In the genomic region with DNA sequence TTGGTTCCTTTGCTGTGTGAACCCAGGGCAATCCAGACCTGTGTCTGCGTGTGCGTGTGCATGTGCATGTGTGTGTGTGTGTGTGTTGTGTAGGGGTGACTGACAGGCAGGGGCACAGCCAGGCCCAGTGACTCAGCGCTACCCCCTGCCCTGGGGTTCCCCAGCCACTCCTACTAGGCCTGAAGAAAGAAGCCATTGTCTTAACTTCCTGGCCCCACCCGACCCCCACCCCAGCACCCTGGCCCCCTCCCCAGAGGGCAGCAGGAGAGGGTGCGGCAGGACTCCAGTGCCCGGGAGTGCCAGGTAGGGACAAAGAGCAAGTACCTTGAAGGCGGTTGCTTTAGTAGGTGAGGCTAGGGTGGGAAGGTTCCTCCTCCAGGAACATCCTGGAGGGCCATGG, we compare ENCODE assay signal across 17 mouse cellular contexts. TPM values are rescaled to one million over a fixed set of nuclear protein-coding genes. Genes with fewer than 3 reads are reported as not detected.
A peak's percentile ranks its signal among the peaks of the same experiment; 100 is the strongest.
DNase-seq lines count a peak whose midpoint lies in the region; ATAC-seq lines count a peak whose summit lies in the region.
"Had no signal": no experiment of that assay in that cellular context is flagged by ENCODE, and none has a peak within 500 bp of the region (broad histone marks: within the 10 kb centered on the region; RNA-seq: fewer than 3 reads in every experiment).

No protein-coding gene starts in this region.

- no peak overlapping the region for H3K4me3 ChIP-seq in liver, embryonic 12.5 days
- H3K4me3 ChIP-seq in liver, embryonic 11.5 days (ENCODE audit: low read depth, low read length) = no peak overlapping the region
- H3K4me3 ChIP-seq in intestine, embryonic 14.5 days (ENCODE audit: low read depth, low read length) = no peak overlapping the region
- H3K4me3 ChIP-seq in stomach, embryonic 14.5 days (ENCODE audit: low read depth, low read length) = no peak overlapping the region; the same call in 1 of the 2 replicates
- H3K4me3 ChIP-seq: hindbrain, embryonic 12.5 days; midbrain, embryonic 15.5 days; neural tube, embryonic 12.5 days had no signal

- peaks cover 100% of the 10 kb centered on the region for H3K36me3 ChIP-seq in liver, embryonic 12.5 days
- peaks cover 72% of the 10 kb centered on the region for H3K36me3 ChIP-seq in liver, embryonic 11.5 days (ENCODE audit: control insufficient read depth, insufficient read depth, low read length)
- H3K36me3 ChIP-seq in intestine, embryonic 14.5 days (ENCODE audit: control insufficient read depth, insufficient read depth, low read length) = peaks cover 65% of the 10 kb centered on the region
- peaks cover 70% of the 10 kb centered on the region for H3K36me3 ChIP-seq in stomach, embryonic 14.5 days (ENCODE audit: control insufficient read depth, insufficient read depth, low read length)

- H3K27ac ChIP-seq in liver, embryonic 12.5 days = peak overlapping the region; percentile 46; the same call in 1 of the 2 replicates
- no peak overlapping the region; the same call in 1 of the 2 replicates for H3K27ac ChIP-seq in liver, embryonic 11.5 days (ENCODE audit: low read depth, low read length)
- peak overlapping the region; percentile 61; the same call in 1 of the 2 replicates for H3K27ac ChIP-seq in intestine, embryonic 14.5 days (ENCODE audit: low read depth)
- H3K27ac ChIP-seq in stomach, embryonic 14.5 days (ENCODE audit: low read length) = peak overlapping the region; percentile 63
- H3K27ac ChIP-seq: hindbrain, embryonic 12.5 days; midbrain, embryonic 15.5 days; neural tube, embryonic 12.5 days had no signal

- H3K4me2 ChIP-seq in liver, embryonic 12.5 days = peak overlapping the region; percentile 23; the same call in 1 of the 2 replicates
- H3K4me2 ChIP-seq in liver, embryonic 11.5 days = no peak overlapping the region
- 0 out of 2 replicates have a peak overlapping the region, but pooled peaks have one; percentile 3 for H3K4me2 ChIP-seq in intestine, embryonic 14.5 days (ENCODE audit: low read length)
- peak overlapping the region; percentile 6; the same call in 1 of the 2 replicates for H3K4me2 ChIP-seq in stomach, embryonic 14.5 days (replicated peaks; ENCODE audit: low read depth, low read length)
- H3K4me2 ChIP-seq: hindbrain, embryonic 12.5 days; midbrain, embryonic 15.5 days; neural tube, embryonic 12.5 days had no signal

- H3K9me3 ChIP-seq in liver, embryonic 12.5 days (replicated peaks) = no peaks in the 10 kb centered on the region
- H3K9me3 ChIP-seq in liver, embryonic 11.5 days (ENCODE audit: control insufficient read depth, low read length) = no peaks in the 10 kb centered on the region
- H3K9me3 ChIP-seq in intestine, embryonic 14.5 days (ENCODE audit: control insufficient read depth, low read length) = no peaks in the 10 kb centered on the region
- no peaks in the 10 kb centered on the region for H3K9me3 ChIP-seq in stomach, embryonic 14.5 days (ENCODE audit: control insufficient read depth, low read depth, low read length)
- H3K9me3 ChIP-seq: hindbrain, embryonic 12.5 days; midbrain, embryonic 15.5 days; neural tube, embryonic 12.5 days had no signal

- DNase-seq in liver, embryonic 11.5 days (ENCODE audit: low spot score) = no peak
- peak; percentile 62 for DNase-seq in MN1 (ENCODE audit: low spot score)
- DNase-seq in intestine, embryonic 14.5 days (ENCODE audit: low spot score) = no peak
- DNase-seq in lung, postnatal 4 days = no peak
- DNase-seq in lung, postnatal 10 days = no peak
- DNase-seq in embryo, embryonic 11 days = no peak
- DNase-seq: adrenal gland, postnatal 25 days; cerebellum, postnatal 36 days; kidney, adult 8-10 months; layer of hippocampus, adult 9-11 months; lung, postnatal 14 days had no signal

- no peak overlapping the region for H3K9ac ChIP-seq in liver, embryonic 12.5 days
- H3K9ac ChIP-seq in liver, embryonic 11.5 days (ENCODE audit: low read depth, low read length) = no peak overlapping the region
- no peak overlapping the region for H3K9ac ChIP-seq in intestine, embryonic 14.5 days (ENCODE audit: low read length)
- H3K9ac ChIP-seq in stomach, embryonic 14.5 days (replicated peaks; ENCODE audit: low read depth, low read length) = no peak overlapping the region
- H3K9ac ChIP-seq: hindbrain, embryonic 12.5 days; midbrain, embryonic 15.5 days; neural tube, embryonic 12.5 days had no signal

- no peaks in the 10 kb centered on the region for H3K27me3 ChIP-seq in liver, embryonic 12.5 days (replicated peaks)
- H3K27me3 ChIP-seq in liver, embryonic 11.5 days (replicated peaks; ENCODE audit: control insufficient read depth, insufficient read depth, low read length) = no peaks in the 10 kb centered on the region
- no peaks in the 10 kb centered on the region for H3K27me3 ChIP-seq in intestine, embryonic 14.5 days (replicated peaks; ENCODE audit: control insufficient read depth, insufficient read depth, low read length)
- no peaks in the 10 kb centered on the region for H3K27me3 ChIP-seq in stomach, embryonic 14.5 days (ENCODE audit: control insufficient read depth, insufficient read depth, low read length)
- H3K27me3 ChIP-seq: hindbrain, embryonic 12.5 days; midbrain, embryonic 15.5 days; neural tube, embryonic 12.5 days had no signal

- no peak for ATAC-seq in liver, embryonic 12.5 days
- no peak for ATAC-seq in liver, embryonic 11.5 days (replicated peaks; ENCODE audit: low FRiP score)
- peak; percentile 52 for ATAC-seq in intestine, embryonic 14.5 days (replicated peaks; ENCODE audit: low FRiP score, low TSS enrichment, low read depth)
- ATAC-seq in stomach, embryonic 14.5 days (ENCODE audit: insufficient number of reproducible peaks, insufficient read depth, low FRiP score, low read depth) = peak; percentile 55
- ATAC-seq: midbrain, embryonic 15.5 days had no signal

- WGBS in liver, embryonic 12.5 days (ENCODE audit: insufficient replicate concordance) = 79% methylated on average over 7 of the region's 7 CpGs
- WGBS in liver, embryonic 11.5 days = 83% methylated on average over 7 of the region's 7 CpGs
- 57% methylated on average over 7 of the region's 7 CpGs for WGBS in intestine, embryonic 14.5 days
- WGBS in stomach, embryonic 14.5 days = 66% methylated on average over 7 of the region's 7 CpGs

- peaks cover 71% of the 10 kb centered on the region for H3K4me1 ChIP-seq in liver, embryonic 12.5 days
- H3K4me1 ChIP-seq in liver, embryonic 11.5 days (replicated peaks; ENCODE audit: control insufficient read depth, insufficient read depth, low read length) = peaks cover 23% of the 10 kb centered on the region
- H3K4me1 ChIP-seq in intestine, embryonic 14.5 days (replicated peaks; ENCODE audit: control insufficient read depth, insufficient read depth, low read length) = peaks cover 13% of the 10 kb centered on the region
- H3K4me1 ChIP-seq in stomach, embryonic 14.5 days (ENCODE audit: control insufficient read depth, insufficient read depth, low read length) = peaks cover 21% of the 10 kb centered on the region; the same call in 1 of the 2 replicates

RNA-seq across cellular contexts. Expression of a gene that starts 10.8 kb away (rescaled TPM):
- 74.0 and 76.0 TPM in 2 replicates for polyA plus RNA-seq in liver, embryonic 12.5 days (2016; fragmentation: Nextera tagmentation; extraction: Ambion mirVana)
- polyA plus RNA-seq in liver, embryonic 11.5 days (2014; fragmentation: Nextera tagmentation; extraction: Ambion mirVana) = 31.6 and 34.2 TPM in 2 replicates
- 23.2 and 28.7 TPM in 2 replicates for polyA plus RNA-seq in intestine, embryonic 14.5 days (2014; fragmentation: Nextera tagmentation; extraction: Ambion mirVana)
- polyA plus RNA-seq in stomach, embryonic 14.5 days (2014; fragmentation: Nextera tagmentation; extraction: Ambion mirVana) = 25.5 and 27.4 TPM in 2 replicates

RNA-seq across cellular contexts. Expression of a gene that starts 21.9 kb away (rescaled TPM):
- 28.9 and 29.7 TPM in 2 replicates for polyA plus RNA-seq in liver, embryonic 12.5 days (2016; fragmentation: Nextera tagmentation; extraction: Ambion mirVana)
- polyA plus RNA-seq in liver, embryonic 11.5 days (2014; fragmentation: Nextera tagmentation; extraction: Ambion mirVana) = 41.2 and 50.9 TPM in 2 replicates
- polyA plus RNA-seq in intestine, embryonic 14.5 days (2014; fragmentation: Nextera tagmentation; extraction: Ambion mirVana) = 40.8 and 43.3 TPM in 2 replicates
- 32.7 and 40.9 TPM in 2 replicates for polyA plus RNA-seq in stomach, embryonic 14.5 days (2014; fragmentation: Nextera tagmentation; extraction: Ambion mirVana)

RNA-seq across cellular contexts. Expression of a gene that starts 30.7 kb away (rescaled TPM):
- polyA plus RNA-seq in liver, embryonic 12.5 days (2016; fragmentation: Nextera tagmentation; extraction: Ambion mirVana) = 440 and 450 TPM in 2 replicates
- polyA plus RNA-seq in liver, embryonic 11.5 days (2014; fragmentation: Nextera tagmentation; extraction: Ambion mirVana) = 626 and 647 TPM in 2 replicates
- 484 and 490 TPM in 2 replicates for polyA plus RNA-seq in intestine, embryonic 14.5 days (2014; fragmentation: Nextera tagmentation; extraction: Ambion mirVana)
- 416 and 434 TPM in 2 replicates for polyA plus RNA-seq in stomach, embryonic 14.5 days (2014; fragmentation: Nextera tagmentation; extraction: Ambion mirVana)

RNA-seq across cellular contexts. Expression of a gene that starts 37.0 kb away (rescaled TPM):
- 41.7 TPM in 2 replicates for polyA plus RNA-seq in liver, embryonic 12.5 days (2016; fragmentation: Nextera tagmentation; extraction: Ambion mirVana)
- polyA plus RNA-seq in liver, embryonic 11.5 days (2014; fragmentation: Nextera tagmentation; extraction: Ambion mirVana) = 44.5 and 45.6 TPM in 2 replicates
- polyA plus RNA-seq in intestine, embryonic 14.5 days (2014; fragmentation: Nextera tagmentation; extraction: Ambion mirVana) = 57.8 and 58.8 TPM in 2 replicates
- polyA plus RNA-seq in stomach, embryonic 14.5 days (2014; fragmentation: Nextera tagmentation; extraction: Ambion mirVana) = 48.9 and 58.7 TPM in 2 replicates

RNA-seq across cellular contexts. Expression of a gene that starts 37.9 kb away (rescaled TPM):
- not detected in 2 replicates for polyA plus RNA-seq in liver, embryonic 12.5 days (2016; fragmentation: Nextera tagmentation; extraction: Ambion mirVana)
- not detected in 2 replicates for polyA plus RNA-seq in liver, embryonic 11.5 days (2014; fragmentation: Nextera tagmentation; extraction: Ambion mirVana)
- polyA plus RNA-seq in intestine, embryonic 14.5 days (2014; fragmentation: Nextera tagmentation; extraction: Ambion mirVana) = not detected in 2 replicates
- polyA plus RNA-seq in stomach, embryonic 14.5 days (2014; fragmentation: Nextera tagmentation; extraction: Ambion mirVana) = not detected in 2 replicates
- polyA plus RNA-seq: hindbrain, embryonic 12.5 days; limb, embryonic 14.5 days; midbrain, embryonic 15.5 days; neural tube, embryonic 12.5 days had no signal

Comparison
In these comparisons a context has a peak if more than half of its experiments do, and no peak if none do; other contexts are left out.
1. ATAC-seq: peak in intestine, embryonic 14.5 days (single experiment) and stomach, embryonic 14.5 days (single experiment); none in liver, embryonic 12.5 days (single experiment) and liver, embryonic 11.5 days (single experiment).